Mouse (Mus musculus): ENCODE results near the gene Ankrd45. TPM values are rescaled to one million over a fixed set of nuclear protein-coding genes. Genes with fewer than 3 reads are reported as not detected.

Ankrd45 gene
- polyA plus RNA-seq, 1 experiment, result not detected

- H3K27me3 ChIP-seq (ENCODE audit: control insufficient read depth, insufficient read depth, low read length), result no peaks in the 10 kb centered on the region
- no peak overlapping the region for H3K4me3 ChIP-seq (ENCODE audit: extremely low read depth, insufficient read depth, insufficient read length)
- WGBS, result 45% methylated on average over 4 of the region's 4 CpGs
- no peak overlapping the region for H3K27ac ChIP-seq (ENCODE audit: insufficient read depth, low read length)
- peak in 1 of 2 experiments; percentile 13 for DNase-seq (ENCODE audit: low read depth in 1 of 2, low spot score in 2 of 2)
- H3K4me1 ChIP-seq (ENCODE audit: control insufficient read depth, insufficient read depth, insufficient read length), result no peaks in the 10 kb centered on the region
- H3K36me3 ChIP-seq (ENCODE audit: control insufficient read depth, insufficient read depth, low read length), result no peaks in the 10 kb centered on the region
- TF ChIP-seq CTCF (IDR thresholded peaks at IDR 0.05; ENCODE audit: extremely low read depth, insufficient read depth, insufficient read length, insufficient replicate concordance), result peak; percentile 57; the same call in 1 of the 2 replicates
- no peak for TF ChIP-seq POLR2A (IDR thresholded peaks at IDR 0.05; ENCODE audit: low read depth, low read length)
These were observed 72.0 kb downstream of the Ankrd45 start for GRCm38 (mm10) chr1:161214465-161214864.

- H3K4me1 ChIP-seq (ENCODE audit: control insufficient read depth, insufficient read depth, insufficient read length), result no peaks in the 10 kb centered on the region
- no peaks in the 10 kb centered on the region for H3K36me3 ChIP-seq (ENCODE audit: control insufficient read depth, insufficient read depth, low read length)
- no peak overlapping the region for H3K27ac ChIP-seq (ENCODE audit: insufficient read depth, low read length)
- no peaks in the 10 kb centered on the region for H3K27me3 ChIP-seq (ENCODE audit: control insufficient read depth, insufficient read depth, low read length)
- WGBS, result 79% methylated on average over 3 of the region's 3 CpGs
- H3K4me3 ChIP-seq (ENCODE audit: extremely low read depth, insufficient read depth, insufficient read length), result no peak overlapping the region
- DNase-seq (ENCODE audit: low read depth in 1 of 2, low spot score in 2 of 2), result no peak
- TF ChIP-seq CTCF (IDR thresholded peaks at IDR 0.05; ENCODE audit: extremely low read depth, insufficient read depth, insufficient read length, insufficient replicate concordance) (no peak), POLR2A (IDR thresholded peaks at IDR 0.05; ENCODE audit: low read depth, low read length) (no peak)
These were observed 77.3 kb downstream of the Ankrd45 start for GRCm38 (mm10) chr1:161219816-161220215.

Other genes with a start within 250 kb of the Ankrd45 start
- 12.4 and 14.3 TPM in 2 replicates for gene Rc3h1, start 236.3 kb upstream of the Ankrd45 start, polyA plus RNA-seq (2012; rRNA removed)
- gene Serpinc1, start 164.1 kb upstream of the Ankrd45 start, polyA plus RNA-seq (2012; rRNA removed), result 1.2 TPM in 2 replicates
- 1.9 and 2.4 TPM in 2 replicates for gene Zbtb37, start 107.8 kb upstream of the Ankrd45 start, polyA plus RNA-seq (2012; rRNA removed)
- gene Dars2, start 72.0 kb upstream of the Ankrd45 start, polyA plus RNA-seq (2012; rRNA removed), result 5.6 and 6.5 TPM in 2 replicates
- gene Cenpl, start 72.0 kb upstream of the Ankrd45 start, polyA plus RNA-seq (2012; rRNA removed), result 1.2 and 1.4 TPM in 2 replicates
- 7.5 and 8.8 TPM in 2 replicates for gene Klhl20, start 11.2 kb upstream of the Ankrd45 start, polyA plus RNA-seq (2012; rRNA removed)
- not detected in 2 replicates for gene Tex50, start 16.6 kb downstream of the Ankrd45 start, polyA plus RNA-seq (2012; rRNA removed)
- 28.4 and 29.0 TPM in 2 replicates for gene Prdx6, start 108.5 kb downstream of the Ankrd45 start, polyA plus RNA-seq (2012; rRNA removed)

Data from spleen, adult 2 months (tissue).